Mouse (Mus musculus): Measurements from ENCODE around the gene Kcnk3.

- TF ChIP-seq CTCF (IDR thresholded peaks at IDR 0.05; ENCODE audit: borderline replicate concordance, insufficient read depth, low read depth, low read length) (no peak), POLR2A (IDR thresholded peaks at IDR 0.05; ENCODE audit: borderline replicate concordance, insufficient read depth, low read length) (no peak)
Measured at GRCm38 (mm10) chr5:30626331-30627105, 38.5 kb downstream of the Kcnk3 start.
